Comparison of ENCODE assay signal across 19 mouse cellular contexts in the genomic region with DNA sequence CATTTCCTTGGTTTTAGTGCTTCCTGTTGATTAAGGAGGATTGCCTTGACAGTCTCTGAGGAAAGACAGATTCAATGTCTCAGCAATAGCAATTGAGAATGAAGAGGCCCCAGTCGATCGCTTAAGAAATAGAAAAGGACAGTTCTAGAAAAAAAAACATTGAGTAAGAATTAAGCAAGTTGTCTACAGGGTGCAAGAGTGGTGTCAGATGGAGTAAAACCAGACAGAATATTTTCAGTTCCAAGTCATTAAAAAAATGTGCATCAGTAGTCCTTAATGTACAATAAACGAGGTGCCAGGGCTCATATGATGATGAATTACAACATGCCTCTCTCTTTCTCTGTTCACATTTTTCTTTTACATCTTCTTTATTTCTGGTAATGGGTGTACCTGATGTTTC.
"Had no signal": no experiment of that assay in that cellular context is flagged by ENCODE, and none has a peak within 500 bp of the region (broad histone marks: within the 10 kb centered on the region; RNA-seq: fewer than 3 reads in every experiment).

No protein-coding gene starts in this region.

- ATAC-seq: midbrain, embryonic 16.5 days had no signal

- H3K27me3 ChIP-seq: midbrain, embryonic 12.5 days; neural tube, embryonic 13.5 days; neural tube, embryonic 15.5 days had no signal

- H3K4me1 ChIP-seq: midbrain, embryonic 10.5 days; midbrain, embryonic 12.5 days; neural tube, embryonic 13.5 days; neural tube, embryonic 15.5 days had no signal

- DNase-seq: lung, adult 18-20 months; lung, postnatal 10 days; lung, postnatal 4 days; midbrain, embryonic 14.5 days; retina, postnatal 1 day; right cerebral cortex, adult 18-20 months; right cerebral cortex, postnatal 25 days; right cerebral cortex, postnatal 4 days; spleen, adult 18-20 months; thymus, adult 18-20 months; thymus, postnatal 14 days; thymus, postnatal 36 days had no signal

- H3K4me3 ChIP-seq: midbrain, embryonic 10.5 days; midbrain, embryonic 12.5 days; myocyte; neural tube, embryonic 13.5 days; neural tube, embryonic 15.5 days had no signal

- H3K36me3 ChIP-seq: midbrain, embryonic 10.5 days; midbrain, embryonic 12.5 days; neural tube, embryonic 13.5 days; neural tube, embryonic 15.5 days had no signal

- H3K27ac ChIP-seq: liver, embryonic 14.5 days; midbrain, embryonic 10.5 days; midbrain, embryonic 12.5 days; neural tube, embryonic 13.5 days; neural tube, embryonic 15.5 days had no signal

- H3K4me2 ChIP-seq: midbrain, embryonic 12.5 days; neural tube, embryonic 13.5 days; neural tube, embryonic 15.5 days had no signal

- H3K9me3 ChIP-seq: midbrain, embryonic 10.5 days; midbrain, embryonic 12.5 days; neural tube, embryonic 13.5 days; neural tube, embryonic 15.5 days had no signal

- H3K9ac ChIP-seq: liver, embryonic 14.5 days; midbrain, embryonic 12.5 days; neural tube, embryonic 13.5 days; neural tube, embryonic 15.5 days had no signal
